Mouse (Mus musculus): ENCODE results near the gene Prkd1. TPM values are rescaled to one million over a fixed set of nuclear protein-coding genes. Genes with fewer than 3 reads are reported as not detected.

Prkd1 gene
- polyA plus RNA-seq, 1 experiment: 2.2 TPM

DNA sequence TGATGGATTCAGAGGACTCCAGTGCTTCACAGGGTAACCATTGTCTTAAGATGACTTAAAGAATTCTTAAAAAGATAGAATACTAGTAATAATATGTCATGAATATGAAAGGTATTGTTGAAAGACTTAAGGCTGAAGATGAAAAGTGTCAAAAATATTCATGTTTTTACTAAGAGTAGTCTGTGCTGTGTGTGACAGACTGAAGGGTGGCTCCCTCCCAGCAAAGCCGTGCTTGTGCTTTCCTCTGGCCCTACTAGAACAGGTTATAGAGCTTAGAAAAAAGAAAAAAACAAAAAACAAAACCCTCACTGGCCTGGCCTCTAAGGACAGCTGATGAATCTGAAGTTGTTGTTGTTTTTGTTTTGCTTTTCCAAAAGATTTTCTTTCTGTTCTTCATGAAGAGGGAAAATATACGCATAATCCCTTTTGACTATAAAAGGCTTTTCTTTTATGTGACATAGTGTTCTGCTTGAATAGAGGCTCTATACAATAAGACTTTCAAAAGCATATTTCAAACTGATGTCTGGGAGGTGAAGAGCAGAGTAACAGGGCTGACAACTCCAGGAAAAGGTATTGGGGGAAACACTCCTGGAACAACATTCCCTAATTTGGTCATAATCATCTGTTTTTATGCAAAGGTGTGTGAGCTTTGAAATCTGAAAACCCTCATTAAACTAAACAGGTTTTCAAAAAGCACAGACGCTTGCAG is 148.9 kb downstream of the Prkd1 start:
- Histone ChIP-seq H3K36me3 (ENCODE audit: control insufficient read depth, insufficient read depth, low read length) (no peaks in the 10 kb centered on the region), H3K27ac (ENCODE audit: control insufficient read depth, insufficient read depth, low read depth, low read length) (no peak overlapping the region), H3K27me3 (ENCODE audit: control insufficient read depth, insufficient read depth, low read length) (no peaks in the 10 kb centered on the region), H3K4me1 (ENCODE audit: control insufficient read depth, insufficient read depth, low read length) (no peaks in the 10 kb centered on the region), H3K4me3 (ENCODE audit: control insufficient read depth, low read depth, low read length) (no peak overlapping the region)
- TF ChIP-seq POLR2A (IDR thresholded peaks at IDR 0.05; ENCODE audit: control insufficient read depth, low read depth, low read length) (no peak), CTCF (IDR thresholded peaks at IDR 0.05; ENCODE audit: control insufficient read depth, insufficient read depth, insufficient replicate concordance, low read depth, low read length) (no peak)

DNA sequence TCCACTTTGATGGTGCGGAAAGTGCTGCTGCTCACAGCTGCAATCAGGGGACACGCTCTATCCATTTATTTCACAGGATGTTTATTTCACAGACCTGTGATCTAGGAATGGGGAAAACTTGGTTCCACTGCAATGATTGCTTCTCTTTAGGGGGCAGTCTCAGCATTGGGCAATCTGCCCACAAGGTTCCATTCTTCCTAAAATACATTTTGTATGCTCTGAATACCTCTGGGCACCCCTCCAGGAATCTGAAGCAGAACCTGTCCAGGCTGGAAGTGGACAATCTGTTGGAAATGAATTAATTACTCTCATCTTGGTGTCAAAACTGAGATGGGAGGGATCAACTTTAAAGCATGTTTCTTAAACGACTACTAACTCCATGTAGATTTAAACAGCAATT is 152.9 kb downstream of the Prkd1 start:
- Histone ChIP-seq H3K4me3 (ENCODE audit: control insufficient read depth, low read depth, low read length) (no peak overlapping the region), H3K27me3 (ENCODE audit: control insufficient read depth, insufficient read depth, low read length) (no peaks in the 10 kb centered on the region), H3K4me1 (ENCODE audit: control insufficient read depth, insufficient read depth, low read length) (no peaks in the 10 kb centered on the region), H3K36me3 (ENCODE audit: control insufficient read depth, insufficient read depth, low read length) (no peaks in the 10 kb centered on the region), H3K27ac (ENCODE audit: control insufficient read depth, insufficient read depth, low read depth, low read length) (no peak overlapping the region)
- no peak for TF ChIP-seq CTCF (IDR thresholded peaks at IDR 0.05; ENCODE audit: control insufficient read depth, insufficient read depth, insufficient replicate concordance, low read depth, low read length)
- TF ChIP-seq POLR2A (IDR thresholded peaks at IDR 0.05; ENCODE audit: control insufficient read depth, low read depth, low read length): no peak

DNA sequence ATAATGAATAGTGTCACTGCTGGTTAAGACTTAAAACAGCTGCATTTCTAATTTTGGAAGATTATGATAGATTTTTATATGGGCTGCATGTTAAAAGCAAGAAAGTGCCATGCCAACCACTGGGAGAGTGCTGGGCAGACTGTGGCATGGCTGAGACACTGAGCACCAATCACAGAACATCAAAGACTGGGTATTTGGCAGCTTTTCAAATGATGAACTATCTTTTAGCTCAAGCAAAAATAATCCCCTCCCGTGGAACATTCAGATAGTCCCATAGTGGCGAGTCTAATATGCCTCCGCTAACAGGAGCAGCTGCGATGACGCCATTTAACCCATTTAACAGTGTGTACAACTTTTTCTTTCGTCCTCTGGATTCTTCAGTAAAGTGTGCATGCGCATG is 169.1 kb downstream of the Prkd1 start:
- no peaks in the 10 kb centered on the region for H3K4me1 ChIP-seq (ENCODE audit: control insufficient read depth, insufficient read depth, low read length)
- no peaks in the 10 kb centered on the region for H3K36me3 ChIP-seq (ENCODE audit: control insufficient read depth, insufficient read depth, low read length)
- H3K4me3 ChIP-seq (ENCODE audit: control insufficient read depth, low read depth, low read length): no peak overlapping the region
- no peak overlapping the region for H3K27ac ChIP-seq (ENCODE audit: control insufficient read depth, insufficient read depth, low read depth, low read length)
- no peaks in the 10 kb centered on the region for H3K27me3 ChIP-seq (ENCODE audit: control insufficient read depth, insufficient read depth, low read length)
- TF ChIP-seq CTCF (IDR thresholded peaks at IDR 0.05; ENCODE audit: control insufficient read depth, insufficient read depth, insufficient replicate concordance, low read depth, low read length): no peak
- no peak for TF ChIP-seq POLR2A (IDR thresholded peaks at IDR 0.05; ENCODE audit: control insufficient read depth, low read depth, low read length)

DNA sequence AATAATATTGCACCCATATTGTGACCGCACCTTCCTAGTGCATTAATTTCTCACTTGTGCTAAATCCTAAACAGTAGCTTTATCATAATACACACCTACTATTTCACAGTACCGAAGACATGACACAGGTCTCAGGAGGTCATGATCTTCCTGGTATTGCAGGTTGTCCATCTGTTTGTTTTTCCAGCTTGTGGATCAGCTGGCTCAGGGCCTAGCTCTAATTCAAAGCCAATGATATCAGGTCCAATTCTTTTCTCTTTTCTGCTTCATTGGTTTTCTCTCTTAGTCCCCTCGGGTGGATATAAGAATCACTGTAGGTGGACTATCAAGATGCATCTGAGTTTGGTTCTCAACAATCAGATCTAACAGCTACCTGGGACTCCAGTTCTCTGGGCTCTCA is 191.7 kb downstream of the Prkd1 start:
- no peak for TF ChIP-seq CTCF (IDR thresholded peaks at IDR 0.05; ENCODE audit: control insufficient read depth, insufficient read depth, insufficient replicate concordance, low read depth, low read length)
- no peak for TF ChIP-seq POLR2A (IDR thresholded peaks at IDR 0.05; ENCODE audit: control insufficient read depth, low read depth, low read length)
- Histone ChIP-seq H3K4me3 (ENCODE audit: control insufficient read depth, low read depth, low read length) (no peak overlapping the region), H3K4me1 (ENCODE audit: control insufficient read depth, insufficient read depth, low read length) (no peaks in the 10 kb centered on the region)

DNA sequence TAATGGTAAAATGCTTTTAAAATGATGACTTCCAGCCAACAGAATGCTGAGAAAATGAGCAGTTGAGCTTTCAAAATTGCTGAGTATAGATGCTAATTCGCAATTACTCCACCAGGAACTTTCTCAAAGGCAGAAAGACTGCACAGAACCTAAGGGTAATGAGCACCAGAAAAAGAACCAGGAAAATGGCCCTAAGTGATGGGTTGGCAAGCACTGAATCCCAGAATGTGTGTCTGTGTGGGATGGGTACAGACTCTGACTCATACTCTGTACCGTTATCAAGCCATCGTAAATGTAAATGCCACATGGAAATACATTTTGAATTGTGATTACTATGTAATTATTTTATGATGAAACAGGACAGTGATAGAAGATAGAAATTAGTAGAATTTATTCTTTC is 197.1 kb downstream of the Prkd1 start:
- no peak overlapping the region for H3K27ac ChIP-seq (ENCODE audit: control insufficient read depth, insufficient read depth, low read depth, low read length)

More for the DNA sequence above, 191.7 kb downstream of the Prkd1 start:
- H3K27ac ChIP-seq (ENCODE audit: control insufficient read depth, insufficient read depth, low read depth, low read length): no peak overlapping the region
- H3K27me3 ChIP-seq (ENCODE audit: control insufficient read depth, insufficient read depth, low read length): no peaks in the 10 kb centered on the region
- H3K36me3 ChIP-seq (ENCODE audit: control insufficient read depth, insufficient read depth, low read length): no peaks in the 10 kb centered on the region

DNA sequence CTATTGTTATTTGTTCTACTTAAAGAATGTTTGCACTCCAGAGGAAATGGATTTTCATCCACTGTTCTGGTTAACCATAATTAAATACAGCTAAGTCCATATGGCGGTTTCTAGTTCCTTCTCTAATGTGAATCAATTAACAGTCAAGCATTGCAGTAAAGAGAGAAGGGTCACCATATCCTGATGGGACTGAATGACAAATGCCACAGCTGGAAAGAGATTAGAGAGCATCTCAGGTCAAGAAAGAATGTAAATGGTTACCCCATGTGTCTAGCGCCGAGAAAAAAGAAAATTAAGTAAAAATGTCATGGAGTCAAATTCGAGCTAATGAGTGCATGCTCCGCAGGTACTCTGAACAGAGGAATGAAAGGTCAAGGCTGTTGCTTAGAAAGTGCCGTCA is 212.2 kb downstream of the Prkd1 start:
- H3K27me3 ChIP-seq (ENCODE audit: control insufficient read depth, insufficient read depth, low read length): no peaks in the 10 kb centered on the region
- no peak overlapping the region for H3K27ac ChIP-seq (ENCODE audit: control insufficient read depth, insufficient read depth, low read depth, low read length)
- no peaks in the 10 kb centered on the region for H3K4me1 ChIP-seq (ENCODE audit: control insufficient read depth, insufficient read depth, low read length)
- H3K36me3 ChIP-seq (ENCODE audit: control insufficient read depth, insufficient read depth, low read length): no peaks in the 10 kb centered on the region
- H3K4me3 ChIP-seq (ENCODE audit: control insufficient read depth, low read depth, low read length): no peak overlapping the region
- TF ChIP-seq CTCF (IDR thresholded peaks at IDR 0.05; ENCODE audit: control insufficient read depth, insufficient read depth, insufficient replicate concordance, low read depth, low read length) (no peak), POLR2A (IDR thresholded peaks at IDR 0.05; ENCODE audit: control insufficient read depth, low read depth, low read length) (no peak)

More for the DNA sequence above, 197.1 kb downstream of the Prkd1 start:
- no peak for TF ChIP-seq CTCF (IDR thresholded peaks at IDR 0.05; ENCODE audit: control insufficient read depth, insufficient read depth, insufficient replicate concordance, low read depth, low read length)
- no peak for TF ChIP-seq POLR2A (IDR thresholded peaks at IDR 0.05; ENCODE audit: control insufficient read depth, low read depth, low read length)
- no peaks in the 10 kb centered on the region for H3K27me3 ChIP-seq (ENCODE audit: control insufficient read depth, insufficient read depth, low read length)
- H3K4me3 ChIP-seq (ENCODE audit: control insufficient read depth, low read depth, low read length): no peak overlapping the region
- H3K4me1 ChIP-seq (ENCODE audit: control insufficient read depth, insufficient read depth, low read length): no peaks in the 10 kb centered on the region
- H3K36me3 ChIP-seq (ENCODE audit: control insufficient read depth, insufficient read depth, low read length): no peaks in the 10 kb centered on the region

DNA sequence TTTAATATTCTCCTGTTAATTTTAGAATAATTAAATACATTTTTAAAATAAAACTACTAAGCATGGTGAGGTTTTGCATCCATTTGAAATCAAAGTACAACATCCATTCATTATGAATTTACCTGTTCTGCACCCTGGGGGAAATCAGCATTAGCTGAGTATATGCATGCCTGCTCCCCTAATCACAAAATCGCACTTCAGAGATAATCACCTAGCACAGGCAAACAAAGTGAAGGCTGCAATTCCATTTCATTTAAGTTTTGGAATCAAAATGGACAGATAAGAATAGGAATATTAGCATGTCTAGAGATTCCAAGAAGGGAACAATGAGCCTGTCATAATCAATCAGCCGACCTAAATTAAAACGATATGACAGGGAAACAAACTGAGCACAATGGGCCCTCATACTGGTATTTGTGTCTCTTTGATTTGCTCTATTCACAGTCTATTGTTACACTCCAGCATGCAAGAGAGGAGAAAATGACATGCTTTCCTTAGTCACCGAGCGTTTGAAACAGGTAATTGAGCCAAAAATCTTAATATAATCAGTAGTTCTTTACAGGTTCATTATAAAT is 218.7 kb downstream of the Prkd1 start:
- no peak overlapping the region for H3K27ac ChIP-seq (ENCODE audit: control insufficient read depth, insufficient read depth, low read depth, low read length)
- no peaks in the 10 kb centered on the region for H3K4me1 ChIP-seq (ENCODE audit: control insufficient read depth, insufficient read depth, low read length)
- H3K36me3 ChIP-seq (ENCODE audit: control insufficient read depth, insufficient read depth, low read length): no peaks in the 10 kb centered on the region
- TF ChIP-seq CTCF (IDR thresholded peaks at IDR 0.05; ENCODE audit: control insufficient read depth, insufficient read depth, insufficient replicate concordance, low read depth, low read length) (no peak), POLR2A (IDR thresholded peaks at IDR 0.05; ENCODE audit: control insufficient read depth, low read depth, low read length) (no peak)
- no peak overlapping the region for H3K4me3 ChIP-seq (ENCODE audit: control insufficient read depth, low read depth, low read length)
- H3K27me3 ChIP-seq (ENCODE audit: control insufficient read depth, insufficient read depth, low read length): no peaks in the 10 kb centered on the region
